Mouse (Mus musculus) fibroblast of lung, adult 2 months (primary cell): ENCODE measurements around the gene Serpinb6d.

Experiments used
- DNase-seq: peaks from one replicate; pipeline ENCODE4 v3.0.0-alpha.2; 2011; ENCODE audit warnings: low read depth

Gene Serpinb6d

GRCm38 (mm10) chr13:33661105-33661504 lies at the start of gene Serpinb6d:
Gene Serpinb6d (plus strand): TSS chr13:33661405.
- DNase-seq: no peak

- DNase-seq: no peak
Observed at GRCm38 (mm10) chr13:33622921-33623320, 38.3 kb upstream of the Serpinb6d start.

- DNase-seq: no peak
Observed at GRCm38 (mm10) chr13:33642540-33642939, 18.7 kb upstream of the Serpinb6d start.

- DNase-seq: no peak
Observed at GRCm38 (mm10) chr13:33662550-33662949, 1.3 kb downstream of the Serpinb6d start.

- DNase-seq: no peak
Observed at GRCm38 (mm10) chr13:33720296-33720695, 59.1 kb downstream of the Serpinb6d start.
